Mouse (Mus musculus) intestine, embryonic 16.5 days (tissue): Measurements from ENCODE around the gene Ttll3. TPM values are rescaled to one million over a fixed set of nuclear protein-coding genes. Genes with fewer than 3 reads are reported as not detected.

Experiments
- ATAC-seq: fragments of 200-750 bp; cut with Nextera tagmentation; 2 replicates; pipeline ENCODE4 v1.8.0; 2017; ENCODE audit warnings: moderate TSS enrichment, moderate library complexity
- H3K27ac ChIP-seq: fragments of 300-500 bp; sonication (generic); 2 replicates; pipeline ENCODE4 v1.5.1; 2014; ENCODE audit warnings: mild to moderate bottlenecking, low read length
- H3K27me3 ChIP-seq: fragments of 300-500 bp; sonication (generic); replicated peaks from 2 replicates; pipeline ENCODE4 v1.6.1; 2014; ENCODE audit warnings: low read length, control low read depth, mixed read lengths; ENCODE audit not compliant: control insufficient read depth, insufficient read depth
- H3K36me3 ChIP-seq: fragments of 300-500 bp; sonication (generic); 2 replicates; pipeline ENCODE4 v1.6.1; 2014; ENCODE audit warnings: low read length, control low read depth; ENCODE audit not compliant: control insufficient read depth, insufficient read depth
- H3K4me1 ChIP-seq: fragments of 300-500 bp; sonication (generic); 2 replicates; pipeline ENCODE4 v1.6.1; 2014; ENCODE audit warnings: low read length, control low read depth, mixed read lengths; ENCODE audit not compliant: control insufficient read depth, insufficient read depth
- H3K4me2 ChIP-seq: fragments of 300-500 bp; sonication (generic); 2 replicates; pipeline ENCODE4 v1.6.1; 2014; ENCODE audit warnings: low read depth, low read length, control low read depth
- H3K4me3 ChIP-seq: fragments of 300-500 bp; sonication (generic); 2 replicates; pipeline ENCODE4 v1.5.1; 2014; ENCODE audit warnings: mild to moderate bottlenecking, low read length
- H3K9ac ChIP-seq: fragments of 300-500 bp; sonication (generic); 2 replicates; pipeline ENCODE4 v1.6.1; 2014; ENCODE audit warnings: low read depth, low read length
- H3K9me3 ChIP-seq: fragments of 300-500 bp; sonication (generic); 2 replicates; pipeline ENCODE4 v1.6.1; 2016; ENCODE audit warnings: low read length, control low read depth; ENCODE audit not compliant: control insufficient read depth
- WGBS: fragments of 180-500 bp; shearing (Covaris S2); extraction: QIAGEN DNeasy Blood & Tissue Kit; methylation state at CpG from one replicate; pipeline ENCODE4 v1.1.7; 2014; 5-methylcytosine and 5-hydroxymethylcytosine counted together
- polyA plus RNA-seq: library from polyadenylated mRNA; unstranded; fragments of >200 nt; fragmentation: Nextera tagmentation; extraction: Ambion mirVana; gene quantifications from 2 replicates; pipeline ENCODE4 v1.2.1, GENCODE M21; 2015

Gene Ttll3
- polyA plus RNA-seq, 1 experiment from 2014 or later: 3.0 TPM

DNA sequence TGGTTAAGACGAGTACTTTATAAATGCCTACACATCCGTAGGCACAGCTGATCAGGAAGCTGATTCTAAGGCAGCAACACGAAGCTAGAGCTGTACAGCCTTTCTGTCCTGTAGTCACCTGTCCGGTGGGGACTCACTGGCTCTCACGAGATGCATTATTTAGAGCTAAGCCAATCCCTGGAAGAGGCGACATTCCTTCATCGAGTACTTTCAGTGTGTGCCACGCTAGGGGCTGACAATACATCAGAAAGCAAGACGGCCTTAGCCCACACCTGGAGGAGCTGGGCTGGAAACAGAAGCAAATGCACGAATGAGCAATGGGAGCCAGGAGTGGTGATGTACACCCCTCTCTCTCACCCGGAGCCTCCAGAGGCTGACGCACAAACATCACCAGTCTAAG, 48.1 kb downstream of the Ttll3 start:
- Histone ChIP-seq H3K27ac (no peak overlapping the region), H3K36me3 (no peaks in the 10 kb centered on the region), H3K4me3 (no peak overlapping the region), H3K9me3 (no peaks in the 10 kb centered on the region), H3K4me1 (0 out of 2 replicates have a peak, but pooled peaks cover 3% of the 10 kb centered on the region), H3K9ac (no peak overlapping the region), H3K4me2 (no peak overlapping the region), H3K27me3 (no peaks in the 10 kb centered on the region)
- 75% methylated on average over 12 of the region's 12 CpGs for WGBS
- no peak for ATAC-seq

GRCm38 (mm10) chr6:113438721-113439430, 49.8 kb downstream of the Ttll3 start:
- no peak overlapping the region for H3K27ac ChIP-seq
- no peak overlapping the region for H3K4me3 ChIP-seq
- no peaks in the 10 kb centered on the region for H3K9me3 ChIP-seq
- no peak for ATAC-seq
- H3K27me3 ChIP-seq: no peaks in the 10 kb centered on the region
- no peak overlapping the region for H3K4me2 ChIP-seq
- no peaks in the 10 kb centered on the region for H3K36me3 ChIP-seq
- peaks cover 9% of the 10 kb centered on the region; the same call in 1 of the 2 replicates for H3K4me1 ChIP-seq
- no peak overlapping the region for H3K9ac ChIP-seq
- 40% methylated on average over 12 of the region's 12 CpGs for WGBS

GRCm38 (mm10) chr6:113440686-113441085, 51.6 kb downstream of the Ttll3 start:
- WGBS: 82% methylated on average over 3 of the region's 3 CpGs
- no peak for ATAC-seq
- no peaks in the 10 kb centered on the region for H3K9me3 ChIP-seq

GRCm38 (mm10) chr6:113441147-113441680, 52.2 kb downstream of the Ttll3 start:
- Histone ChIP-seq H3K27me3 (no peaks in the 10 kb centered on the region), H3K9ac (no peak overlapping the region), H3K9me3 (no peaks in the 10 kb centered on the region), H3K4me2 (no peak overlapping the region), H3K4me3 (no peak overlapping the region), H3K27ac (no peak overlapping the region), H3K36me3 (no peaks in the 10 kb centered on the region), H3K4me1 (peaks cover 7% of the 10 kb centered on the region; the same call in 1 of the 2 replicates)
- 56% methylated on average over 7 of the region's 7 CpGs for WGBS
- peak; percentile 15; the same call in 1 of the 2 replicates for ATAC-seq

More at GRCm38 (mm10) chr6:113440686-113441085, 51.6 kb downstream of the Ttll3 start:
- H3K9ac ChIP-seq: no peak overlapping the region
- H3K27me3 ChIP-seq: no peaks in the 10 kb centered on the region
- no peak overlapping the region for H3K4me2 ChIP-seq
- no peak overlapping the region for H3K27ac ChIP-seq
- no peak overlapping the region for H3K4me3 ChIP-seq
- no peaks in the 10 kb centered on the region for H3K36me3 ChIP-seq
- peaks cover 7% of the 10 kb centered on the region; the same call in 1 of the 2 replicates for H3K4me1 ChIP-seq

GRCm38 (mm10) chr6:113442087-113442441, 53.0 kb downstream of the Ttll3 start:
- Histone ChIP-seq H3K4me3 (peak overlapping the region; percentile 79), H3K4me2 (peak overlapping the region; percentile 87), H3K9me3 (no peaks in the 10 kb centered on the region), H3K27ac (0 out of 2 replicates have a peak overlapping the region, but pooled peaks have one; percentile 1), H3K36me3 (0 out of 2 replicates have a peak, but pooled peaks cover 4% of the 10 kb centered on the region), H3K4me1 (peaks cover 7% of the 10 kb centered on the region; the same call in 1 of the 2 replicates), H3K27me3 (no peaks in the 10 kb centered on the region), H3K9ac (peak overlapping the region; percentile 94)
- 0 out of 2 replicates have a peak, but pooled peaks have one; percentile 14 for ATAC-seq
- WGBS: 41% methylated on average over 9 of the region's 9 CpGs

DNA sequence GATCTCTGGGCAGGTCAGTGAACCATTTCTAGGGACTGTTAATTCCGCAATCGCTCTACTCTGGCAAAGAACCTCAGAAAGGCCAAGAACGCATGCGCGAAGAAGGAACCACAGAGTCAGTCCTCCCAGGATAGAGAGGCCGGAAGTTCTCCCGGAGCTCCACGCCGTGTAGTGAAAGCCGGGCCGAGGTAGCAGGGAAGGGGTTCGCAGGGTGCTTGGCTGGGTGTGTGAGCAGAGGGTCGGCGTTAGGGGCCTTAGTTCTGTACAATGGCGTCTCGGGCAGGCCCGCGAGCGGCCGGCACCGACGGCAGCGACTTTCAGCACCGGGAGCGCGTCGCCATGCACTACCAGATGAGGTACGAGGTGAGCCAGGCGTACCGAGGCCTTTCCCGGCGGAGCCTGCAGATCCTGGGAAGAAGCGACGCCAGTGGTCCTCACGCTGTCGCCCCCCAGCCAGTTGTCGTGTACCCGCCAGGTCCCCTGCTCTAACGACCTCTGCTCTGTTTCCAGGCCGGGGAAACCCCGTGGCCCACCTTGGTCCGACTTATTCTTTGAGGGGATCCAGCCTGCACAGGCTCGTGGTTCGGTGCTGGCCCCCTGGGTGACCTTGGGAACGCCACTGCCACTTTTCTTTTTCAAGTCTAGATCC, 53.5 kb downstream of the Ttll3 start, which contains the start of gene Jagn1:
Gene Jagn1 (plus strand): TSS at position 128 of the 649 bp plus-strand sequence.
- ATAC-seq: peak; percentile 88
- H3K4me1 ChIP-seq: peaks cover 7% of the 10 kb centered on the region; the same call in 1 of the 2 replicates
- H3K36me3 ChIP-seq: peaks cover 9% of the 10 kb centered on the region; the same call in 1 of the 2 replicates
- H3K27me3 ChIP-seq: no peaks in the 10 kb centered on the region
- H3K9ac ChIP-seq: peak within 1 kb of the TSS; percentile 94
- peak within 1 kb of the TSS; percentile 87 for H3K4me2 ChIP-seq
- peak within 1 kb of the TSS; percentile 79 for H3K4me3 ChIP-seq
- no peaks in the 10 kb centered on the region for H3K9me3 ChIP-seq
- H3K27ac ChIP-seq: peak within 1 kb of the TSS; percentile 67
- WGBS: under 1% methylated on average over 45 of the region's 45 CpGs

DNA sequence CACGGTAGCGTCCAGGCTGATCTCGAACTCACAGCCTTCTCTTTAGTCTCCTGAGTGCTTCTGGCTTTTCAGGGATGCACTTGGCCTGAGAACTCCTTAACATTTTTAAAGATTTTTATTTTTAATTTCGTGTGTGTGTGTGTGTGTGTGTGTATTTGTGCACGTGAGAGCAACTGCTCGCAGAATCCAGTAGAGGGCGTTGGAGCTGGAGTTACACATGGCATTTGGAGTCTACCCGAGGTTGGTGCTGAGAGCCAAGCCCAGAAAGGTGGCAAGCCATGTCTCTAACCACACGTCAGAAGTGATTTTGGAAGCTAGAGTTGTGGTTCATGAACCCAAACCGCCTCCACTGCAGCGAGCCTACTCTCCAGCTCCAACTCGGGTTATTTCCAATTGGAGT, 54.0 kb downstream of the Ttll3 start:
- Histone ChIP-seq H3K27ac (peak overlapping the region; percentile 67; the same call in 1 of the 2 replicates), H3K4me2 (peak overlapping the region; percentile 87), H3K4me3 (peak overlapping the region; percentile 79), H3K36me3 (peaks cover 14% of the 10 kb centered on the region; the same call in 1 of the 2 replicates), H3K9me3 (no peaks in the 10 kb centered on the region), H3K4me1 (peaks cover 7% of the 10 kb centered on the region; the same call in 1 of the 2 replicates), H3K9ac (peak overlapping the region; percentile 94), H3K27me3 (no peaks in the 10 kb centered on the region)
- WGBS: 43% methylated on average over 12 of the region's 12 CpGs
- ATAC-seq: no peak

DNA sequence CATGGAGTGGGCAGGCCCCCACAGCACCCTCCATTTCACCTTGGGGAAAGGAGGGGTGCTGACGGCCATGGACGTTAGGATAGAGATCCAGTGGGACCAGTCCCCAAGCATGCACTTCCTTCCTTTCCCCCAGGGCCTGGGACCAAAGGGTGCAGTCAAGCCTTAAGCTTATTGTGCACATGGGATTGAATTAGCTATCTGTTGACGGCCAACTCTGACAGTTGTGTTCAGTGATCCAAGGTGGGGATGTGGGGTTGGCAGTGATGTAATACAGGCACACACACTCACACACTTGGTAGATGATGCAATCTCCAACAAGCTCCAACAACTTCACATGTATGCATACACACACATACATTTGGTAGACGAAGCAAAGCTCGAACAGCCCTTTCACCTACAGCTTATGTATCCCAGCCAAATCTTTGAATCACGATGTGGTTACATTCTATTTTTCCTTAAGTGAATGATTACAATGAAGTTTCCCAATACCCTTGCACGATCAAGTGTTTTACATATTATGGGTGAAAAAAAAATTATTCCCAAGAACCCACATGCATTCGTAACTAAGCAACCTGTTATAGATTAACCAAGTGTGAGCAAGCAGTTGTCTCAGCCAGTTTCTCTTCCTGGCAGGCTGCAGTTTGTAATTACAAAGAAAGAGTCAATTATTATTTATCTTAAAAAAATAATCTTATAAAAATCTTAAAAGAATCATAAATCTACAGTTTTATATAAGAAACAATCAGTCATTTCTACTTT, 55.3 kb downstream of the Ttll3 start:
- Histone ChIP-seq H3K27me3 (no peaks in the 10 kb centered on the region), H3K36me3 (peaks cover 18% of the 10 kb centered on the region; the same call in 1 of the 2 replicates), H3K9ac (no peak overlapping the region), H3K27ac (peak overlapping the region; percentile 9; the same call in 1 of the 2 replicates), H3K4me2 (no peak overlapping the region), H3K4me1 (peaks cover 7% of the 10 kb centered on the region; the same call in 1 of the 2 replicates), H3K9me3 (no peaks in the 10 kb centered on the region), H3K4me3 (no peak overlapping the region)
- ATAC-seq: peak; percentile 32
- 66% methylated on average over 7 of the region's 8 CpGs for WGBS
